ENCODE assay signal across 8 mouse cellular contexts in the genomic region with DNA sequence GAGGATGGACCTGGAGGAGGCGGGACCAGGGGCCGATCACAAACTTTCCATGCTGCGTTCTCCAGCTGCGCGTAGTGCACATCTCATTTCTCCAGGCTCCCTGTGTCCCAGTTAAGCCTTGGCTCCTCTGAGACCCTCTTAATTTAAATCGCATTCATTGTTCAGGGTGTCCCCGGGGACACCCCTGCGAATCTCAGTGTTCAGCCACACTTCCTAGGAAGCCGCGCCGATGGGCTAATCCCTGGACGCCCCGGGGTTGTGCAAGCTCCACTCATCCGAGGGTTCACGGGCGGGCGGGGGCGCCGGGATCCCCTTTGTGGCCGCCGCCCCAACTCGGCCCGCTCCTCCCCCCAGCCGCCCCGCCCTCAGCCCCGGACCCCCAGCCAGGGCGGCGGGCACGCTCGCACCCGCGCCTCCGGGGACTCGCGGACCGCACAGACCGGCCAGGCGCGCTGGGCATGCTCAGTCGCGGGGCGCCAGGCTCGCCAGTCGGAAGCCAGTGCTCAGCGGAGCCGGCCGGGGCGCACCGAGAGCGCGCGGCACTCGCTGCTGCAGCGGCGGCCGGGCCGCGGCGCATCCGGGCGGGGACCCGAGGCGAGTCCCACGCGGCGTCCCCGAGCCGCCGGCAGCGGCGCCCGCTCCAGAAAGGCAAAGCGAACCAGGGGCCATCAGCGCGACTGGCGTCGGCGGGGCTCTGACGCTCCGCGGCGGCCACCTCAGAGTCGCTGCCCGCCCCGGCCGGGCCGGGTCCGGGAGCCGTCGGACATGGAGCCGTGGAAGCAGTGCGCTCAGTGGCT. TPM values are rescaled to one million over a fixed set of nuclear protein-coding genes. Genes with fewer than 3 reads are reported as not detected.
DNase-seq lines count a peak whose midpoint lies in the region; ATAC-seq and TF ChIP-seq lines count a peak whose summit lies in the region.

Vav3 (plus strand) TSS at position 380 of the 797 bp plus-strand sequence.

- no peak within 1 kb of the TSS for H3K27ac ChIP-seq in ES-E14 (ENCODE audit: insufficient read depth, low read depth, low read length, poor library complexity, severe bottlenecking)
- peak within 1 kb of the TSS; percentile 80 for H3K27ac ChIP-seq in gastrocnemius, adult 2 months
- H3K27ac ChIP-seq in hindbrain, embryonic 15.5 days (replicated peaks), result peak within 1 kb of the TSS; percentile 92

- peak within 1 kb of the TSS; percentile 46 for H3K9ac ChIP-seq in ES-E14 (ENCODE audit: insufficient read depth, low read depth, low read length, poor library complexity, severe bottlenecking)
- peak within 1 kb of the TSS; percentile 79 for H3K9ac ChIP-seq in hindbrain, embryonic 15.5 days

- H3K36me3 ChIP-seq in ES-E14 (ENCODE audit: control insufficient read depth, insufficient read depth, low read length, poor library complexity, severe bottlenecking), result no peaks in the 10 kb centered on the region
- H3K36me3 ChIP-seq in hindbrain, embryonic 15.5 days, result no peaks in the 10 kb centered on the region
- peaks cover 13% of the 10 kb centered on the region for H3K36me3 ChIP-seq in megakaryocyte, embryonic 14.5 days (replicated peaks; ENCODE audit: low read length)

- peak within 1 kb of the TSS; percentile 75 to 78 for H3K4me3 ChIP-seq in ES-E14 (ENCODE audit: insufficient read depth in 1 of 2, low read depth in 1 of 2, low read length in 2 of 2, poor library complexity in 1 of 2, severe bottlenecking in 1 of 2)
- peak within 1 kb of the TSS; percentile 73 for H3K4me3 ChIP-seq in gastrocnemius, adult 2 months
- peak within 1 kb of the TSS; percentile 90 for H3K4me3 ChIP-seq in hindbrain, embryonic 15.5 days
- peak within 1 kb of the TSS; percentile 100 for H3K4me3 ChIP-seq in megakaryocyte, embryonic 14.5 days (replicated peaks)

- intact Hi-C loops in gastrocnemius, adult 2 months (cut with DNase I), result no loop called here
- intact Hi-C loops in left cerebral cortex, postnatal 10 days (cut with DNase I), result loop anchor here (5.0 kb wide), 1 partner anchor 168 kb away; no protein-coding TSS in a partner anchor

- no peaks in the 10 kb centered on the region for H3K4me1 ChIP-seq in ES-E14 (ENCODE audit: control insufficient read depth in 2 of 2, insufficient read depth in 2 of 2, low read length in 2 of 2, poor library complexity in 1 of 2)
- peaks cover 23% of the 10 kb centered on the region for H3K4me1 ChIP-seq in hindbrain, embryonic 15.5 days (replicated peaks)
- H3K4me1 ChIP-seq in megakaryocyte, embryonic 14.5 days, result peaks cover 44% of the 10 kb centered on the region

- DNase-seq in ES-E14 (ENCODE audit: low read depth, low spot score), result no peak
- peak; percentile 37 to 58 for DNase-seq in cerebellum, postnatal 14 days
- peak; percentile 82 for DNase-seq in gastrocnemius, adult 2 months
- peak; percentile 17 to 75 for DNase-seq in left cerebral cortex, postnatal 10 days (ENCODE audit: extremely low spot score in 1 of 2, low spot score in 2 of 2)
- DNase-seq in right cerebral cortex, adult 18-20 months, result peak; percentile 37
- DNase-seq in urinary bladder, postnatal 14 days (ENCODE audit: low spot score), result peak; percentile 57

- peak within 1 kb of the TSS; percentile 90 for H3K4me2 ChIP-seq in hindbrain, embryonic 15.5 days

- under 1% methylated on average over 86 of the region's 92 CpGs for WGBS in hindbrain, embryonic 15.5 days

- no peaks in the 10 kb centered on the region for H3K27me3 ChIP-seq in hindbrain, embryonic 15.5 days
- no peaks in the 10 kb centered on the region for H3K27me3 ChIP-seq in megakaryocyte, embryonic 14.5 days (replicated peaks)

- ATAC-seq in hindbrain, embryonic 15.5 days (ENCODE audit: low FRiP score, low read depth), result peak; percentile 91

- no peak for TF ChIP-seq CTCF in gastrocnemius, adult 2 months (IDR thresholded peaks at IDR 0.05)

- H3K9me3 ChIP-seq in ES-E14 (ENCODE audit: control insufficient read depth, insufficient read depth, low read depth, low read length), result no peaks in the 10 kb centered on the region
- no peaks in the 10 kb centered on the region for H3K9me3 ChIP-seq in hindbrain, embryonic 15.5 days
- no peaks in the 10 kb centered on the region for H3K9me3 ChIP-seq in megakaryocyte, embryonic 14.5 days

- in situ Hi-C loops in ES-E14 (cut with MboI; ENCODE audit: low sequenced_read_pairs in 2 of 2, unreplicated experiment in 2 of 2), result no loop called here

TF ChIP-seq in ES-E14, 5 proteins besides CTCF, POLR2A, EP300 and RAD21:
- TF ChIP-seq HCFC1 (IDR thresholded peaks at IDR 0.05; ENCODE audit: borderline replicate concordance, insufficient read depth, low read length), result no peak
- TF ChIP-seq ZC3H11A (IDR thresholded peaks at IDR 0.05; ENCODE audit: borderline replicate concordance, low read depth, low read length), result no peak
- TF ChIP-seq ZNF384 (IDR thresholded peaks at IDR 0.05; ENCODE audit: low read depth, low read length), result no peak
- no peak for TF ChIP-seq MAFK (IDR thresholded peaks at IDR 0.05; ENCODE audit: insufficient read depth, low read depth, low read length)
- TF ChIP-seq CHD2 (IDR thresholded peaks at IDR 0.05; ENCODE audit: low read depth, low read length), result no peak

RNA-seq across cellular contexts. Expression of gene Vav3, which starts in this region (rescaled TPM):
- total RNA-seq in ES-E14 (2012; rRNA removed), result 0.58 and 1.6 TPM in 2 replicates
- 1 to 10 TPM in 1 of 2 experiments, under 1 TPM in 1; 0.94 to 2.6 TPM for total RNA-seq in gastrocnemius, adult 2 months (2021)
- 15.4 and 18.2 TPM in 2 replicates for polyA plus RNA-seq in hindbrain, embryonic 15.5 days (2015; fragmentation: Nextera tagmentation; extraction: Ambion mirVana)
- 1 to 10 TPM; 2.8 TPM for total RNA-seq in left cerebral cortex, postnatal 10 days (2021)
- 6.5 and 13.9 TPM in 2 replicates for polyA plus RNA-seq in megakaryocyte, embryonic 14.5 days (2012; ENCODE audit: insufficient read depth, low replicate concordance)
